12 mouse cellular contexts compared by ENCODE assay signal in the genomic region with DNA sequence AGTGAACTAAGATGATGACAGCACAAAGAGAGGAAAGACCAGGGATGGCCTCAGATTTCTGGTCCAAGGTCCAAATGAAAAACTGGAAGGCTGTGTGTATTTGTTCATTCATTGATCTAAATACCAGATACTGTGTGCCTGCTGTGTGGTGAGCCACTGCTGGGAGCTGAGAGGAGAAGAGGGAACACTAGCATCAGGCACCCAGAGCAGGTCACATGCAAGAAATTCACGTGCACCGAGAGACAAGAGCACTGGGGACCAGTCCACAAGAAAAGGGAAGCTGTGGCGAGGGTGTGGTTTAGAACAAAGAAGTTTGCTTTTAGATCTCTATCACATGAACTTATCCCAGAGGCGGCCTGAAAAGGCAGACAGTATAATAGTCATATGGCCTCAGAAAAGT. TPM values are rescaled to one million over a fixed set of nuclear protein-coding genes. Genes with fewer than 3 reads are reported as not detected.
DNase-seq lines count a peak whose midpoint lies in the region; ATAC-seq and TF ChIP-seq lines count a peak whose summit lies in the region.
"Had no signal": no experiment of that assay in that cellular context is flagged by ENCODE, and none has a peak within 500 bp of the region (broad histone marks: within the 10 kb centered on the region; RNA-seq: fewer than 3 reads in every experiment).

No protein-coding gene starts in this region.

- H3K27me3 ChIP-seq in liver, adult 2 months (ENCODE audit: control insufficient read depth, insufficient read depth, low read length), result no peaks in the 10 kb centered on the region
- no peaks in the 10 kb centered on the region for H3K27me3 ChIP-seq in liver, embryonic 11.5 days (replicated peaks; ENCODE audit: control insufficient read depth, insufficient read depth, low read length)
- H3K27me3 ChIP-seq in liver, embryonic 16.5 days (ENCODE audit: control insufficient read depth, insufficient read depth, low read depth, low read length), result no peaks in the 10 kb centered on the region
- H3K27me3 ChIP-seq in forebrain, embryonic 11.5 days (ENCODE audit: control insufficient read depth, insufficient read depth, low read length), result no peaks in the 10 kb centered on the region
- H3K27me3 ChIP-seq: embryonic facial prominence, embryonic 12.5 days had no signal

- H3K4me1 ChIP-seq in liver, adult 2 months (ENCODE audit: control insufficient read depth, insufficient read depth, low read length), result peaks cover 22% of the 10 kb centered on the region
- no peaks in the 10 kb centered on the region; the same call in none of the 2 replicates for H3K4me1 ChIP-seq in liver, embryonic 11.5 days (replicated peaks; ENCODE audit: control insufficient read depth, insufficient read depth, low read length)
- peaks cover 6% of the 10 kb centered on the region for H3K4me1 ChIP-seq in liver, embryonic 16.5 days (ENCODE audit: control insufficient read depth, low read depth, low read length)
- no peaks in the 10 kb centered on the region for H3K4me1 ChIP-seq in forebrain, embryonic 11.5 days (replicated peaks; ENCODE audit: control insufficient read depth, insufficient read depth, low read length)
- H3K4me1 ChIP-seq: embryonic facial prominence, embryonic 12.5 days had no signal

- TF ChIP-seq CTCF in liver, adult 2 months (IDR thresholded peaks at IDR 0.05; ENCODE audit: low read depth, low read length), result no peak

- 23% methylated on average over 4 of the region's 4 CpGs for WGBS in liver, adult 2 months
- WGBS in liver, embryonic 11.5 days, result 20% methylated on average over 4 of the region's 4 CpGs
- WGBS in liver, embryonic 16.5 days (ENCODE audit: insufficient replicate concordance), result 8% methylated on average over 4 of the region's 4 CpGs
- 73% methylated on average over 4 of the region's 4 CpGs for WGBS in forebrain, embryonic 11.5 days

- H3K27ac ChIP-seq in liver, adult 2 months (replicated peaks; ENCODE audit: insufficient read depth, low read depth, low read length), result peak overlapping the region; percentile 70
- no peak overlapping the region for H3K27ac ChIP-seq in liver, embryonic 11.5 days (ENCODE audit: low read depth, low read length)
- H3K27ac ChIP-seq in liver, embryonic 16.5 days (ENCODE audit: low read length), result peak overlapping the region; percentile 56
- no peak overlapping the region for H3K27ac ChIP-seq in forebrain, embryonic 11.5 days (ENCODE audit: low read depth, low read length)
- H3K27ac ChIP-seq: embryonic facial prominence, embryonic 12.5 days; gastrocnemius, adult 2 months; hindbrain, embryonic 14.5 days had no signal

- no peak overlapping the region for H3K4me2 ChIP-seq in liver, embryonic 11.5 days
- H3K4me2 ChIP-seq in liver, embryonic 16.5 days (ENCODE audit: low read depth, low read length), result no peak overlapping the region
- no peak overlapping the region for H3K4me2 ChIP-seq in forebrain, embryonic 11.5 days (ENCODE audit: low read depth, low read length, severe bottlenecking)
- H3K4me2 ChIP-seq: embryonic facial prominence, embryonic 12.5 days; hindbrain, embryonic 14.5 days had no signal

- ATAC-seq in CD4-positive, CD25-positive, alpha-beta regulatory T cell, adult 4 months, result no peak
- no peak for ATAC-seq in liver, embryonic 11.5 days (replicated peaks; ENCODE audit: low FRiP score)
- ATAC-seq in liver, embryonic 16.5 days (ENCODE audit: low read depth), result peak; percentile 41
- ATAC-seq in forebrain, embryonic 11.5 days (replicated peaks; ENCODE audit: low FRiP score), result no peak

- H3K79me2 ChIP-seq in liver, adult 2 months (ENCODE audit: control insufficient read depth, insufficient read depth, low read length), result peaks cover 17% of the 10 kb centered on the region; the same call in 1 of the 2 replicates

- H3K9me3 ChIP-seq in liver, embryonic 11.5 days (ENCODE audit: control insufficient read depth, low read length), result no peaks in the 10 kb centered on the region
- no peaks in the 10 kb centered on the region for H3K9me3 ChIP-seq in liver, embryonic 16.5 days (replicated peaks; ENCODE audit: control insufficient read depth, low read length)
- no peaks in the 10 kb centered on the region for H3K9me3 ChIP-seq in forebrain, embryonic 11.5 days (ENCODE audit: control insufficient read depth, low read length)
- H3K9me3 ChIP-seq: embryonic facial prominence, embryonic 12.5 days had no signal

- H3K9ac ChIP-seq in liver, adult 2 months (ENCODE audit: low read depth, low read length), result no peak overlapping the region
- no peak overlapping the region for H3K9ac ChIP-seq in liver, embryonic 11.5 days (ENCODE audit: low read depth, low read length)
- H3K9ac ChIP-seq in liver, embryonic 16.5 days (ENCODE audit: low read depth, low read length), result no peak overlapping the region
- no peak overlapping the region for H3K9ac ChIP-seq in forebrain, embryonic 11.5 days (ENCODE audit: low read length)
- H3K9ac ChIP-seq: embryonic facial prominence, embryonic 12.5 days; hindbrain, embryonic 14.5 days had no signal

- H3K36me3 ChIP-seq in liver, adult 2 months (ENCODE audit: control insufficient read depth, insufficient read depth, low read length), result peaks cover 2% of the 10 kb centered on the region; the same call in 1 of the 2 replicates
- H3K36me3 ChIP-seq in liver, embryonic 11.5 days (ENCODE audit: control insufficient read depth, insufficient read depth, low read length), result no peaks in the 10 kb centered on the region
- H3K36me3 ChIP-seq in liver, embryonic 16.5 days (ENCODE audit: control insufficient read depth, insufficient read depth), result no peaks in the 10 kb centered on the region
- H3K36me3 ChIP-seq in forebrain, embryonic 11.5 days (ENCODE audit: control insufficient read depth, insufficient read depth, low read length), result no peaks in the 10 kb centered on the region

- H3K4me3 ChIP-seq in liver, adult 2 months (ENCODE audit: insufficient read depth, low read depth, low read length), result no peak overlapping the region
- no peak overlapping the region for H3K4me3 ChIP-seq in liver, embryonic 11.5 days (ENCODE audit: low read depth, low read length)
- H3K4me3 ChIP-seq in liver, embryonic 16.5 days (ENCODE audit: low read depth, low read length), result no peak overlapping the region
- no peak overlapping the region for H3K4me3 ChIP-seq in forebrain, embryonic 11.5 days (ENCODE audit: low read depth, low read length)
- H3K4me3 ChIP-seq: embryonic facial prominence, embryonic 12.5 days; gastrocnemius, adult 2 months had no signal

- peak; percentile 23 for DNase-seq in CD4-positive, CD25-positive, alpha-beta regulatory T cell, adult 2 months (ENCODE audit: low read depth, low spot score)
- DNase-seq in liver, adult 2 months (ENCODE audit: extremely low read depth, low read depth, low spot score), result peak; percentile 95
- no peak for DNase-seq in liver, embryonic 11.5 days (ENCODE audit: low spot score)
- peak; percentile 23 for DNase-seq in spleen, adult 12 weeks (ENCODE audit: low spot score)
- DNase-seq in kidney, adult 11 months, result no peak
- DNase-seq in forebrain, embryonic 11.5 days (ENCODE audit: low spot score), result no peak
- DNase-seq: gastrocnemius, adult 2 months; right cerebral cortex, postnatal 25 days had no signal

- TF ChIP-seq POLR2A in liver, adult 2 months (IDR thresholded peaks at IDR 0.05; ENCODE audit: extremely low read depth, insufficient read depth, low read length), result no peak

RNA-seq across cellular contexts. Expression of a gene that starts 30.1 kb away (rescaled TPM):
- 1 to 10 TPM; 4.4 to 6.0 TPM for polyA plus RNA-seq in CD4-positive, CD25-positive, alpha-beta regulatory T cell, adult 4 months (2017; shearing (Covaris generic))
- 8.4 and 10.3 TPM in 2 replicates for total RNA-seq in liver, adult 2 months (2014; rRNA removed)
- polyA plus RNA-seq in liver, adult 2 months (2012; rRNA removed), result 4.6 and 5.7 TPM in 2 replicates
- polyA plus RNA-seq in liver, embryonic 11.5 days (2014; fragmentation: Nextera tagmentation; extraction: Ambion mirVana), result 9.0 and 11.0 TPM in 2 replicates
- 8.9 and 9.1 TPM in 2 replicates for polyA plus RNA-seq in liver, embryonic 16.5 days (2015; fragmentation: Nextera tagmentation; extraction: Ambion mirVana)
- polyA plus RNA-seq in forebrain, embryonic 11.5 days (2014; fragmentation: Nextera tagmentation; extraction: Ambion mirVana), result 12.2 and 13.3 TPM in 2 replicates

Comparison
In these comparisons a context has a peak if more than half of its experiments do, and no peak if none do; other contexts are left out.
1. DNase-seq: peak in CD4-positive, CD25-positive, alpha-beta regulatory T cell, adult 2 months (single experiment), liver, adult 2 months (single experiment) and spleen, adult 12 weeks (single experiment); none in liver, embryonic 11.5 days (single experiment), kidney, adult 11 months (single experiment) and forebrain, embryonic 11.5 days (single experiment).
2. H3K27ac ChIP-seq: peak in liver, adult 2 months (single experiment) and liver, embryonic 16.5 days (single experiment); none in liver, embryonic 11.5 days (single experiment) and forebrain, embryonic 11.5 days (single experiment).